Mouse (Mus musculus) cerebellum, adult 2 months (tissue): Measurements from ENCODE around the gene Taldo1.

Source experiments
- CTCF ChIP-seq: fragments of 200-500 bp; IDR thresholded peaks from 2 replicates; pipeline ENCODE4 v1.5.1; 2011; ENCODE audit warnings: low read depth, mild to moderate bottlenecking, control low read depth, low read length, moderate library complexity, borderline replicate concordance; ENCODE audit not compliant: insufficient read depth
- POLR2A ChIP-seq: fragments of 200-500 bp; IDR thresholded peaks from 2 replicates; pipeline ENCODE4 v1.6.1; 2011; ENCODE audit warnings: low read length, control low read depth, borderline replicate concordance; ENCODE audit not compliant: insufficient read depth

GRCm38 (mm10) chr7:141379584-141379983, 12.4 kb upstream of the Taldo1 start:
- no peak for TF ChIP-seq POLR2A
- no peak for TF ChIP-seq CTCF
